Mouse (Mus musculus): Measurements from ENCODE around the gene Kank2.

GRCm38 (mm10) chr9:21808561-21808960 is 10.0 kb upstream of the Kank2 start:
- TF ChIP-seq POLR2A (IDR thresholded peaks at IDR 0.05; ENCODE audit: low read depth, low read length) (no peak), CTCF (IDR thresholded peaks at IDR 0.05; ENCODE audit: extremely low read depth, insufficient read length, insufficient replicate concordance, low read depth, low read length) (peak; percentile 25; the same call in 1 of the 2 replicates)
